Mouse (Mus musculus) thymus, postnatal 14 days (tissue): Measurements from ENCODE around the gene Galt.
"Not testable (repeated sequence)": the region's sequence is repeated elsewhere in the genome, so short reads cannot be mapped to it uniquely, and the experiment has no call there.

ENCODE experiments used
- DNase-seq: peaks from one replicate; pipeline ENCODE4 v3.0.0; 2021

Gene Galt

DNA sequence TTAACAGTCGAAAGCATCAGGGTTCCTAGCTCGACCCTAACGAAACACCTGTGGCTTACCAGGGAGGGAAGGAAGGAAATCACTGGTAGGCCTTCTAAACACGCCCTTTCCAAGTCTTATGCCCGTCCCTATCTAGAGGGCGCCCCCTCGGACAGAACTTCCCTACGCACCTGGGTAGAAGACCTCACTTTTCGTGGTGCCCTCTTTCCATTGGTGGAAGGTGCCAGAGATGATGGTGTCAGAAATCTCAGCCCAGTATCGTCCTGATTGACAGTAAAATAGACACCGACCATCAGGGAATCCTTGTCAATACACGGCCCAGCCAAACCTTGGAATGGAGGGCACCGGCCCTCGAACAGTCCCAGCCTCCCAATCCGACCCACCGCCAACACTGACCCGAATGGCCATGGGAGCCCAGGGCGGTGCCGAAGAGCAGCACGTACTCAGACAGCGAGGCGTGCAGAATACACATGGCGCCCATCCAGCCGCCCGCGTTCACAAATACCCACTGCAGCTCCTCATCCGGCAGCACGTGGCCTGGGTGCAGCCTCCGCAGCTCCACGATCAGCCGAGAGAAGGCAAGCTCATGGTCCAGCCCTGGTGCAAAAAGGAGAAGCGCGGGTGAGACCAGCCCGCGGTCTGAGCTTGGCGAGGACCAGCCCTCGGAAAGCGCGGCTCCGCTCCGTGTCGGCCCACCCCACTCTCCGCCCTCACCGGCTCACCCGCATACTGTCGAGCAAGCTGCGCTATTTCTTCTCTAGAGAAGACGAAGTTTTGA, 14.5 kb upstream of the Galt start:
- DNase-seq: peak; percentile 50

- DNase-seq: peak; percentile 94
Measured at GRCm38 (mm10) chr4:41741158-41741560, 13.9 kb upstream of the Galt start.

DNA sequence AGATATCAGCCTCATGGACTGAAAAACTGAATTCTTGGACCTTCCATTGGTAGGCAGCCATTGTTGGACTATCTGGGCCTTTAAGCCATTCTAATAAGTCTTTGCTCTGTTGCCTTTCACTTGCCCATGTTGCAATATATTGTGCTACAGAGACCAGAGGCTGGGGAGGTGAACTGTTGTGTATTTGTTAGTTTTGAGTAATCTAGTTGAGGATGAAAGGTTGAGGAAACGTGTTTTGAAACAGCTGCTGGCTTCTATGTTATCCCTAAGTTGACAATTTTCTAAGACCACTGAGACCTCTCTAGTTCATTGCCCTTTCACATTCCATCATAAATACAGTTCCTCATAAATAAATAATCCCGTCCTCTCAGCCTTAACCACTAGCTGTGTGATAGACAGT, 10.9 kb upstream of the Galt start:
- DNase-seq: no peak

- DNase-seq: no peak
Measured at GRCm38 (mm10) chr4:41745021-41745420, 10.0 kb upstream of the Galt start.

- DNase-seq: peak; percentile 95
Measured at GRCm38 (mm10) chr4:41755338-41756305, 594 bp downstream of the Galt start, which contains the start of gene Sigmar1. Sigmar1 (minus strand) TSS chr4:41756157.

GRCm38 (mm10) chr4:41756440-41756839, 1.4 kb downstream of the Galt start:
- DNase-seq: peak; percentile 18

DNA sequence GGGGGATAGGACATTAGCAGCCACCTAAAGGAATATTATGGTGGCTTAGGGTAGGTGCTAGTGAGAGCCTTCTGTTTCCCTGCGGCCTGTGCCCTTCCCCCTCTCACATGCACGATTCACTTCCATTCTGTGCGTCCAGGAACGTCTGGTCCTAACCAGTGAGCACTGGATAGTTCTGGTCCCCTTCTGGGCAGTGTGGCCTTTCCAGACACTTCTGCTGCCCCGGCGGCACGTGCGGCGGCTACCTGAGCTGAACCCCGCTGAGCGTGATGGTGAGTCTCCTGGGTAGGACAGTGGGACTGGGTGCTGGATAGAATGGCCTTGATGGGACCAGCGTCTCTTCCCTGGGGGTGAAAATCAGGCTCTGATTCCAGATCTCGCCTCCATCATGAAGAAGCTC, 2.3 kb downstream of the Galt start:
- peak; percentile 8 for DNase-seq

DNA sequence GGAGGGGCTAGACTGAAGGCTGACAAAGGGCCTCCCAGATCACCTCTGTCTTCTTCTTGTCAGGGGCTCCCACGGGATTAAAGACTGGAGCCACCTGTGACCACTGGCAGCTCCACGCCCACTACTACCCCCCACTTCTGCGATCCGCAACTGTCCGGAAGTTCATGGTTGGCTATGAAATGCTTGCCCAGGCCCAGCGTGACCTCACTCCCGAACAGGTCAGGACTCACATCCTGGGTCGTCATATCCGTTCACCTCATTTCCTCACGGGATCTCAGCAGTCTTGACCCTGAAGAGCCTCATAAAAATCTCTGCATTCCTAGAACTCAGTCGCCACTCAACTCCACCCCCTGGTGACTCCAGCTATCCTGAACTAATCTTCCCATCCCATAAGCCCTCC, 3.0 kb downstream of the Galt start:
- DNase-seq: peak; percentile 3

- no peak for DNase-seq
Measured at GRCm38 (mm10) chr4:41758701-41759100, 3.7 kb downstream of the Galt start.

DNA sequence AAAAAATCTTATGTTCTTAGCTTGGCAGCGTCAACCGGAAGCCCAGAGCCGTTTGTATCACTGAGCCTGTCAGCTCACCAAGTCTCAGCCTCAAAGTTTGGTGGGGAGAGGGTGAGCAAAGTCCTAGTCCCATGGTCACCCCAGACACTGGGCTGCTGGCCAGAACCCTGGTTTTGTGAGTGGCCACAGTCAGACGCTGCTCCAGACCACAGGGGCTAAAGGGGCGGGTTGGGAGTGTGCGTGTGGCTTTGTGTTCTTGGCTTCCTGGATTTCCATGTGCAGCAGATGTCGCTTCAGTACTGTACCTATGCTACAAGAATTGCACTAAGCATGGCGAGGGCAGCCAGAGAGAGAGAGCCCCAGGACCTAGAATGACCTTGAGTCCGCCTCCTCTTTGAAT, 4.2 kb downstream of the Galt start:
- no peak for DNase-seq

DNA sequence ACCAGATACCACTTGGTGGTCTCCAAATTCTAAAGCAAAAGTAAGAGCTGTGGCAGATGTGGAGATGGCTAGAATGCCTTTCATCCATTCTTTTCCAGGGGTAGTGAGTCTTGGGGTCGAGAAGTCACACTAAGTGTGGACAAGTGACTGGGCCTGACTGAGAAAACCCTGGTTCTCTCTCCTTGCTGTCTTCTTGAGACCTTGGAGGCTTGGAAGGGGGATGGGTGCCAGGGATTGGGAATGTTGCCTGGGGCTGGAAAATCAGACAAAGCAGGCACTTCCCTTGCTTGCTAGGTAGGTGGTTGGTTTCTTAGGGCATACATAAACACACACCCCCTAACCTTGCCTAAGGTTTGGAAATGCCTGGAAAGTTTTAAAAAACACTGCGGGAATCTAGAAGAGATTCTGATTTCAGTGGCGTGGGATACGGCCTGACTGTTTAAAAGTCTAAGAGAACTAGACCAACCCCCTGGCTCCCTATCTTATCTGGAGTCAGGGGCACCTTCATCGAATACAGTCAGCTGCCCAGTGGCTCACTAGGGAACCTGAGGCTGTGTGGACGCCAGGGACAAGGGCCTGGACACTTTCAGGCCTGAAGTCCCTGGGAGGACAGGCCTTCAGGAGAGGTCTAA, 4.7 kb downstream of the Galt start:
- DNase-seq: peak; percentile 4

DNA sequence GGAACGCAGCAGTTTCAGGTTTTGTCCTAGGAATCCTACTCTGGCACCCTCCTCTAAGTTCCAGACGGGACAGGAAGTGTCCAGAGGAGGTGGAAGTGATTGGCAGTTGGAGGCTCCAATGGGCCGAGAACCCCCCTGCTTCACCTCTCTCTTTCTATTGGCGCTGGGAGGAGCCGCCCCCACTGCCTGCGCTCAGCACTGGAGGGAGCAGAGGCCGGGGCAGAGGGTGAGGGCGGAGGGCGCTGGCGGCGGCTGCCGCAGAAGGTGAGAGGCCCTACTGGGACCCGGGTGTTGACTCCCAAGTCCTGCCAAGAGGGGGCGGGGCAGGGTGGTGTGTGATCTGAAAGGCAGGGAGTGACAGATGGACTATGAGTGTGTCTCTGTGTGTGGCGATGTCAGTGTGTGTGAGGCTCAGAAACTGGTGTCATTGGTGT, 5.3 kb downstream of the Galt start:
- DNase-seq: peak; percentile 76

DNA sequence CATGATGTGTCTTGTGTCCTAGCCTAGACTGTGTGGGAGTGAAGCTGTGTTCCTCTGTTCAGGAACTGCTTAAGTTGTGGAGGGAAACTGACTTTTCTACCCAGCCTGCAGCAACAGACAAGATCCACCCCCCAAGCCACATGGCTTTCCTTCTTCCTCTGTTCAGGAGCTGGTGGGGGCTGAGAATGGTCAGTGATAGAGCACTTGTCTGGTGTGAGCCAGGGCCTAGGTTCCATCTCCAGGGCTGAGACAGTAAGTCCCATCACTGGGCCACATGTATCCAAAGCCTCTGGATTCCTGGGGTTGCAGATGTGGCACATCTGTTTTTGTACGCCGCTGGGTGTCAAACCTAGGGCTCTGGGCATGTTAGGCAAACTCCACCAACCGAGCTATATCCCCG, 5.9 kb downstream of the Galt start:
- no peak for DNase-seq

DNA sequence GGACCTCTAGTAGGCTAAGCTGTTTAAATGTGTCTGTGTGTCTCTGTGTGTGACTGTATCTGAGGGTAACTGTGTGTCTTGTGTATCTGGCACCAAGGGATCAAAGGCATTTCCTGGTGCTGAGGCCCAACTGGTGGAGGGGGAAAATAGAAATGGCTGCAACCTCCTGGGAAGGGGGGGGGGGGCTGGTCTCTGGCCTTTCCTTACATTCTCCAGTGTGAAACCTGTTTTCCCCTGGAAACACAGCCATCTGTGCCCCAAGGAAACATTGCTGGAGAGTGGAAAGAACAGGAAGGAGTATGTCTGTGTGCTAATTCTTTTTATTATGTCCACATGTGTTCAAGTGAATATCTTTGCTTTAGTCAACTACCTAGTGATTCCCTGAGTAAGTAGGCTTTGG, 6.7 kb downstream of the Galt start:
- DNase-seq: no peak

GRCm38 (mm10) chr4:41762099-41762687, 7.2 kb downstream of the Galt start:
- peak; percentile 4 for DNase-seq

DNA sequence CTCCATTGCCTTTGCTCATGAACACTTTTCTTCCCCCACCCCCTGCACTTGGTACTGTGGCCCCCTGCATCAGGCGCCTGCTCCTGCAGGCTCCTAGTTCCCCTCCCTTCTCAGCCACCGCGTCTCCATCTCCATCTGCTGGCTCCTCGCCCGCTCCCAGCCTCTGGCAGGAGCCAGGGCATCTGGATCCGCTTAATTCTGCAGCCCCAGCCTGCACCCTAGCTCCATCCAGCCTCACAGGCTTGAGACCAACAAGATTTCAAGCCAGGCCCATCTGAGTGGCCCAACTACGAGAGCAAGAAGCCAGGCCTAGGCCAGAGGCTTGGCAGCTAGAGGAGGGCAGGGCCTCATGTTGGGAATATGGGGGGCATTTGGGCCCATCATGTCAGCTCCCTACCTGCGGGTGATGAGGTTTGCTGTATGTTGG, 7.7 kb downstream of the Galt start:
- not testable (repeated sequence) for DNase-seq

- DNase-seq: not testable (repeated sequence)
Measured at GRCm38 (mm10) chr4:41763176-41763575, 8.1 kb downstream of the Galt start.

DNA sequence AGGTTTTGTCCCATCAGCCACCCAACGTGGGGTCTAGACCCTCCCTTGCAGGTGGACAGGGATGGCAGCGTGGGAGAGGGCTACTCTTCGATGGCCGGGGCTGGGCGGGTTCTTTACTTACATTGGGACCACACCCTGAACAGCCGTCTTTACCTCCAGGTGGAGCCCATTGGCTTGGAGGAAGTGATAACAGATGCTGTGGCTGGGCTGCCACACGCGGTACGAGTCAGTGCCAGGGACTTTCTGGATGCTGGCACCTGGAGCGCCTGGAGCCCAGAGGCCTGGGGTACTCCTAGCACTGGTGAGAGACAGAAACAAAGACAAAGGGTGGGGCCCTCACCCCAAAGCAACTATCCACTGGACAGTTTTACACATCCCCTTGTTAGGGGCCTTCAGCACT, 12.3 kb downstream of the Galt start:
- DNase-seq: not testable (repeated sequence)

GRCm38 (mm10) chr4:41772946-41773345, 17.9 kb downstream of the Galt start:
- DNase-seq: peak; percentile 31

DNA sequence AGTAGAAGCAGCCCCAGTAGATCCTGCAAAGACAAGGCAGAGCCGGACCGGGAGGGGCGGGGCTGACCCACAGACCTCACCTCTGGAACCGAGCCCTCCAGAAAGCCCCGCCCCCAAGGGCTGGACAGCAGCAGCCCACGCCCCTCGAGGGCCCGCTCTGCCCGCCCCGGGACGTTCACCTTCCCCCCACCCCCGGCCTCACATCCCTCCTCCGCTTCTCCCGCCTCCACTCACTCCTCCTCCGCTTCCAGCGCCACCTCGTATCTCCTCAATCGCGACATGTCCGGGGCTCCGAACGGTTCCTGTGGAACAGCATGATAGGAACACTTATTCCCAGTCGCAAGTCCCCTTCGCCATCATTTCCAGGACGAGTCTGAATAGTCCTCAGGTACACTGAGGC, 18.5 kb downstream of the Galt start:
- DNase-seq: peak; percentile 56

DNA sequence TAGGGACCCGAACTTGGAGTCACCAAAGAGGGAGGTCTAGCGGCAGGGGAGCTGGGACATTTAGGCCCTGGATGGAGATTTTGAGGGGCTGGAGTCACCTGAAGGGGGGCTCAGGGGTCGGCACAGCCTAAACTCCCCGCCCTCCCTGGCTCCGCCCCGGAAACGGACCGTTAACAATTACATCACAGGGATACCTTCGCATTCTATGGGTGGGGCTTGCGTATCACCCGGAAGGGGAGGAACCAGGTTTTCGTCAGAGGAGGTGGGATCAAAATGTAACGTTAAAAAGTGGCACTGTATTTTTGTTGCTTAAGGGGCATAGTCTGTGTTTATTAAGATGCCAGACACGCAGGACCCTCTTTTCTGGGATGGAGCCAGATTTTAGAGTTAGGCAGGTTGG, 19.0 kb downstream of the Galt start, which contains the start of gene Ccl27a:
Ccl27a (minus strand) TSS at position 246 of the 400 bp plus-strand sequence.
- peak; percentile 88 for DNase-seq

DNA sequence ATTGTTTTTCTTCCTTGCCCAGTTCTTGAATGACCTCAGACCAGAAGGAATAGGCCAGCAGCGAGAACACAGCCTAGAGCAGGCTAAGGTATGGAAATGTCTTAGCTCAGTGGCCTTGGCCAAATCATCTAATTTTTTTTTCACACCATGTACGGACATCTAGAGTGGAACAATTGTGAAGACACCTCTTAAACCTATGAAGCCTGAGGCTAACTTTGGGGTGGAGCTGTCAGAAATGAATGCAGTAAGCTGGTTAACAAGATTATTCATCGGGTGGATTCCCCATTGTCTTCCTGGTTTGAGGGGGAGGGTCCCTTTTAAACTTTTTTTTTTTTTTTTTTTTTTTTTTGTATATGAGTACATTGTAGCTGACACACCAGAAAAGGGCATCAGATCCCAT, 19.5 kb downstream of the Galt start:
- DNase-seq: not testable (repeated sequence)

DNA sequence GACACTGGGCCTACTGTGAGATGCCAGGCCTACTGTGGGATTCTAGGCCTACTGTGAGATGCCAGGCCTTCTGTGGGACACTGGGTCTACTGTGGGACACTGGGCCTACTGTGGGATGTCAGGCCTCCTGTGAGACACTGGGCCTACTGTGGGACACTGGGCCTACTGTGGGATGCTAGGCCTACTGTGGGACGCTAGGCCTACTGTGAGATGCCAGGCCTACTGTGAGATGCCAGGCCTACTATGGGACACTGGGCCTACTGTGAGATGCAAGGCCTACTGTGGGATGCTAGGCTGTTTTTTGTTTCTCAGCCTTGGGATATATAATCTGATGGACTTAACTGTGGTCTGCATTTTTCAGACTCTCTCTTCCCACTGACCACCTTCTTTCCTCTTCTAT, 20.8 kb downstream of the Galt start:
- DNase-seq: not testable (repeated sequence)
